Mouse (Mus musculus): ENCODE measurements around the gene Taf4.
A peak's percentile ranks its signal among the peaks of the same experiment; 100 is the strongest.

The Taf4 gene

DNA sequence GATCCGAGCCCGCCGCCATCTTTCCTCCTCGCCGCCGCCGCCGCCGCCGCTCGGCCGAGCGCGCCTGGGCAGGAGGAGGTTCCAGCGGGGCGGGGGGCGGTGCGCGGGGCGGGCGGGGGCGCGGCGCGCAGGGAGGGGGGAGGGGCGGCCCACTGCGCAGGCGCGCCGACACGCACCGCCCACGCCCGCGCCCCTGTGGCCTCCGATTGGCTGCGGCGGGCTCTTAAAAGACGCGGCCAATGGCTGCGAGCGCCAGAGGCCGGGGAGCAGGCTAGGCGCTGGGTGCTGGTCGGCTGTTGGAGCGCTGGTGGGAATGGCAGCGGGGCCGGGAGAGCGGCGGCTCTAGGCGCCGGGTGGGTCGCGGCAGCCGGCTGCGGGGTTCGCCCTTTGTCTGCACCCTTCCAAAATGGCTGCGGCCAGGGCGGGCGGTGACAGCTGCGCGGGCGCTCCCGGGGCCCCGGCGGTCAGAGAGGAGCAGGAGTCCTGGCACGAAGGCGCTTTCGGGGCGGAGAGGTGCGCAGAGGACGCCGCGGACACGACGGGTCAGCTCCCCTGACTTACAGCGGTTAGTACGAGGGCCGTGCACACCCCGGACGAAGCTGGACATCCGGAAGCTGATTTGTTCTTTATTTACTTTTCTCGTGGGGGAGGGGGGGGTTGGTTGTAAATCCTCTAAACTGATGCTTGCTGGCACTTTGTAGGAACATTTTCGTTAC lies at the start of gene Taf4:
Gene Taf4, minus strand, starts transcription at position 19 of the 716 bp plus-strand sequence.
- peak; percentile 48 for DNase-seq (ENCODE audit: low read depth, low spot score)

DNA sequence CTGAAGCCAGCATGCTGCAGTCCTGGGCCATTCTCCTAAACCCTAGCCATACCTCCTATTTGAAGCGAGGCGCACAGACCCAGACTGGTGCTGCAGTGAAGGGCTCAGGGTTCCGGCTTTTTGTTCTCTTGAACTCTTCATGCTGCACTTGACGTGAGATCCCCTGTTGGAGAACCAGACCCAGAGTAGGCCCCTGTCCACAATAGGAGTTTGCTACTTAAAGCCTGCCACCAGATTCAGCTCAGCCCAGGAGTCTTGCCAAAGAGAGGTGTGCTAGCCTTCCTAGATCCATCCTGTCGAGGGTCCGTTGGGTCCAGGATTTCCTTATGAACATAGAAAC lies 49.4 kb upstream of the Taf4 start:
- no peak for DNase-seq (ENCODE audit: low read depth, low spot score)

- DNase-seq (ENCODE audit: low read depth, low spot score) = no peak
Measured at GRCm38 (mm10) chr2:180025135-180025860, 48.9 kb upstream of the Taf4 start.

DNA sequence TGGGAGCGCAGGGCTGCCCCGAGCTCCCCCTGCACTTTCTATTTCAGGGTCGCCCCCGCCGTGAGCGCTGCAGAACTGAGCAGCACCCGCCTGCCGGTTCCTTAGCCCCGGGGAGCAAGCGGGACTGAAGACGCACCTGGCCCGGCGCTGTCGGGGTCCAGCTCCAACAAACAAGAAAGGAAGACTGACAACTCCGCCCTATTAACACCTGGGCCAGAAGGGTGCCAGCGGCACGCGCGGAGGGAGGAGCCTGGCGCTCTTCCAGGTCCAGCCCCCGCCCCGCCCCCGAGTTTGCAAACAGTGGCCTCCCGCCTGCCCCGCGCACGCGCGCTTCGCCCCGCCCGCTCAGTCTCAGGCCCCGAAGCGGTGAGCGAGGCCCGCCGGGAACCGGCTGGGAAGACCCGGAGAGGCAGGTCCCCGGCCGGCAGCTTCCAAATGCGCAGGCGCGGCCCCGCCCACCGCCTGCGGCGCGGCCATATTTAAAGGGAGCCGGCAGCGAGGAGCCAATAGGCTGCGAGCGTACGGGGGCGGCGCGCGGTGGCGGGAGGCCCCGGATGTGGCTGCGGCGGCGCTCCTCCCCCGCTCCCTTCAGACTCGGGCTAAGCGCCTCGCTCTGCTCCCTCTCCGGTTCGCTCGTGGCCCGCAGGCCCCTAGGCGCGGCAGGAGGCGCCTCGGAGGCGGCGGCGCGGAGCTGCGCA lies 48.1 kb upstream of the Taf4 start, which contains the start of gene Lsm14b:
Gene Lsm14b, plus strand, starts transcription at position 587 of the 698 bp plus-strand sequence.
- DNase-seq (ENCODE audit: low read depth, low spot score) = peak; percentile 95

DNA sequence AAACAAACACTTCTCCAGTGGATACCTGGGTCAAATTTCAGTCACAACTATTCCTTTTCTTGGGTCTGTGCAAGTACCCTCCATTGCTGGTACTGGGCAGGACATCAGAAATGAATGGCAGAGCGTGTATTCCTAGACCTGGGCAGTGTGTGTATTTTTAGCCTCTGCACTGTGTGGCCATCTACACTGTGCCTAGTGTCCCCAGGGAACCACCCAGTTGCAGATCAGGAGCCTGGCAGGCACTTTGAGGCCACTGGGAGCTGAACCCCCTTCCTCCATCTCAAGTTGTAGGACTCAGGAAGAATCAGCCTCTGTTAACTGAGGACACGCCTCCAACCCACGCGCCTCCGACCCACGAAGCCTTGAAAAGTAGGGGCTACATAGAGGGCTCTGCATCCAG lies 46.3 kb upstream of the Taf4 start:
- no peak for DNase-seq (ENCODE audit: low read depth, low spot score)

DNA sequence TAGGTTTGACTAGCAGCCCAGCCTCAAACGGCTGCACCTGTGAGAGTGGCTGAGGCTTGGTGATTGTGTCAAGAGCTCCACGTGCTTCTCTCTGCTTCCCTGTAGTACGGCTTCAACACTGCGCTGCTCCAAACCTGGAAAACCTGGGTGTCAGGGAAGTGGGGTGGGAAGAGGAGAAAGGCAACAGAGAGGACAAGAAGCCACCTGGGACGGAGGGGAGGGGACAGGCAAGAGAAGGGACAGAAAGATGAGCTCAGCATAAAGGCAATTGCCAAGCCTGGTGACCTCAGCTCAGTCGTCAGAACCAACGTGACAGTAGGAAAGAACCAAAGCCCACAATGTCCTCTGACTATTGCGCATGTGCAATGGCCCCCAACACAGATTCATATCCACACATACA lies 44.5 kb upstream of the Taf4 start:
- no peak for DNase-seq (ENCODE audit: low read depth, low spot score)

GRCm38 (mm10) chr2:180020091-180020661 lies 43.7 kb upstream of the Taf4 start:
- DNase-seq (ENCODE audit: low read depth, low spot score) = no peak

- DNase-seq (ENCODE audit: low read depth, low spot score) = no peak
Measured at GRCm38 (mm10) chr2:180018573-180018972, 42.1 kb upstream of the Taf4 start.

DNA sequence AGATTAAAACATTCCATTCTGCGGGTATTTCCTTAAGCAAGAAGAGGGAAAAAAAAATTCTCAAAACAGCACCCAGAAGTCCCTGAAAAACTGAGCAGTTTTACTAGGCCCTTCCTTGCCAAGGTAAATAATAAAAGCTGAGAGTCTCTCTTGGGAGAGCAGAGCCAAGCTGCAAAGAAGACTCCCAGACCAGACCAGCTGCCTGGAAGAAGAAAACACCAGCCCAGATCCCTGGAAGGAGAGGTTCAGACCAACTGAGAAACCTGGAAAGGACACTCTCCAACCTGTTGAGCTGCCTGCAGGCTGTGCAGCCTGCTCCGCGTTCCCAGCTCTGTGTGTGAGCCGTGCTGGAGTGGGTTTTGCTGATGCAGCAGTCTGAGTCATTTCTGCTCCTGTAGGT lies 41.2 kb upstream of the Taf4 start:
- no peak for DNase-seq (ENCODE audit: low read depth, low spot score)

GRCm38 (mm10) chr2:180013686-180014085 lies 37.2 kb upstream of the Taf4 start:
- no peak for DNase-seq (ENCODE audit: low read depth, low spot score)

- no peak for DNase-seq (ENCODE audit: low read depth, low spot score)
Measured at GRCm38 (mm10) chr2:180011370-180011769, 34.9 kb upstream of the Taf4 start.

DNA sequence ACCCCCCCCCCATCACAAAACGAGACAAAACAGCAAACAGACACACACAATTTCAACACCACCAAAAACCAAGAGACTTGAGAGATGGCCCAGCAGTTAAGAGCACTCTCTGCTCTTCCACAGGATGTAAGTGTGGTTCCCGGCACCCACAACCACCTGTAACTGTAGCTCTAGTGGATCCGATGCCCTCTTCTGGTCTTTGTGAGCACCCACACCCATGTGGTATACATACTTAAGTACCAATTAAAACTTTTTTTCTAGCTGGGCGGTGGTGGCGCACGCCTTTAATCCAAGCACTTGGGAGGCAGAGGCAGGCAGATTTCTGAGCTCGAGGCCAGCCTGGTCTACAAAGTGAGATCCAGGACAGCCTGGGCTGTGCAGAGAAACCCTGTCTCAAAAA lies 34.2 kb upstream of the Taf4 start:
- no peak for DNase-seq (ENCODE audit: low read depth, low spot score)

DNA sequence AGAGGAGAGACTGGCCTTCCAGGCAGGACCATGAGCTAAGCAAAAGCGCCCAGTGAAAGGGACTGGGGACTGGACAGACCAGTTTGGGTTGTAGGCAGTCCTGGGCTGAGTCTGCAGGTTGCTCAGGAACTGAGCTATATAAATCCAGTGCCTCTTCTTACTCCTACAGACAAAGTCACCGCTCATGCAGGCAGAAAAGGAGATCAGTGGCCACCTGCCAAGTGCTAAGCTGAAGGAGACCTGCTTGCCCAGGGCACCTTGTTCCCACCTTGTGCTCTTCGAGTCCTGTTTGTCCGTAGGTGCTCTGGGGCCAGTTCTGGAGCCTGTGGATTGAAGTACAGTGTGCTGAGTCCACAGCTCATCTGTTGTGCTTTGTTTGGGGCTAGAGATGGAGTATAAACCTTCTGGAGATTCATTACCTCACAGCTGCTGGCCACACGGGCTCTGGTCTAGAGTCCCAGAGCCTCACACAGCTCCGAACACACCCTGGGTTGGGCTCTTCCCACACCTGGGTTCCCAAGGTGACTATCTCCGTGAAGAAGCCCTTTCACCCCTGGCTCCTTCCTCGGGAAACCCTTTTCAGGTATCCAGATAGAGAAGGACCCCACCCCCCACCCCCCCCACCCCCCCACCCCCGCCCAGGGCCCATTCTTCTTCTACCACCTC lies 30.0 kb upstream of the Taf4 start:
- DNase-seq (ENCODE audit: low read depth, low spot score) = no peak

DNA sequence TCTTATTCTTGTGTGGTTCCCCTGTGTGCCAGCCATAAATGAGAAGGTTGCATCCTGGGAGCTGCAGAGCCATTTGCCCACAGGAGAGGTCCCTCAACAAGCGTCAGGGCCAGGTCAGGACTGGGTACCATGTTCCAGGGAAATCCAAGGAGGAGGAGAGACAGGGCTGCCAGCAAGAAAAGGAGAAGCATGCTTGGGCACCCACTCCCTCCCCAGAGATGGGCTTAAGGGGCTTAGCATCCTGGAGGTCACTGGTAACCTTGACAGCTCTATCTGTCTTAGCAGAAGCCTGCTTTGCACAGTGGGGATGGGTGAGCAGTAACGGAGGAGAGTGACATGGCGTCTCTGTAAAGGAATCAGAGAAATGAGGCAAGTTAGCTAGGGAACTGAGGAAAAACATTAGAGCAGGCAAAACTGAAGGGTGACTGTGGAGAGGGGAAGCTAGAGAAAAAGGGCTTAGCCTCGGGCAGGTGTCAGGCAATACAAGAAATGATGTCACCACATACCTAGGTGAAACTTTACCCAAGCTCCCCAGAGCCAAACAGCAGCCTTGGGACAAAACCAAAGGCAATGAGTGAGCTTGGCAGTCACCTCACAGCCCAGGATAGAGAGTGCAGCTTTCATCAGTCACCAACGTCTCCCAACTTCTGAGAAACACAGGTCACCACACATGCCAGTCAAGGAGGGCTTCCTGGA lies 29.4 kb upstream of the Taf4 start:
- DNase-seq (ENCODE audit: low read depth, low spot score) = no peak

DNA sequence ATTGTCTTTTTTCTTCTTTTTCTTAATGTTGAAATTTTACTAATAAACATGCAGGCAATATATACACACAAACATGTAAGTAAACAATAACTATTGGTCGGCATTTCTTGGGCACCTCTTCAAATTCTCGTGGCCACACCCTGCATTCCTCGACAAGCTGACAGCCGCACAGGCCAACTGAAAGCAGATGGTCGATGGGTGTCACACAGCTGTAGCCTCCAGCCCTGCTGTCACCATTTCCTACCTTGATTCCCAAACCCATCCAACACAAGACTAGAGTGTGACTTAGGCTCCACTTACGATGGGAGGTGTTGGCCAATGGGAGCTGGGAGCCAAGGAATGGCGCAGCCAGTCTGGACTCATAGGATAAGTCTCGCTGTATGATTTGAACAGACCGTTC lies 25.2 kb upstream of the Taf4 start:
- DNase-seq (ENCODE audit: low read depth, low spot score) = no peak

GRCm38 (mm10) chr2:179998431-179998830 lies 22.0 kb upstream of the Taf4 start:
- DNase-seq (ENCODE audit: low read depth, low spot score) = no peak

GRCm38 (mm10) chr2:179993071-179993470 lies 16.6 kb upstream of the Taf4 start:
- DNase-seq (ENCODE audit: low read depth, low spot score) = no peak

DNA sequence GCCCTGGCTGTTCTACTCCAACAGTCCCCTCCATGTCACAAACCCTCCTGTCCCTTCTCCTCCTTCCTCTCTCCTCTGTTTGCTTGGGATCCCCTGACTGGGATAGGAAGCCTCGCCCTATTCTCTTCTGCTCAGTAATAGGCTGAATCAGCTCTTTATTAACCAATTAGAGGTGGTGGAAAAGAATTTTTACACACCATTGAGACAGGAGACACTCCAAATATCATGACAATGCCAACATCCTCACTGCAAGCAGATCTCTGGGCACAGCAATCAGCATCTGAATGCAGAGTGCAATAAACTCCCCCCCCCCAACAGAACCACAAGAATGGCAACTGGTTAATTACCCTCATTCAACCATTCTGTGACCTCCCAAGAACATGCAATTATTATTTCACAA lies 12.7 kb upstream of the Taf4 start:
- no peak for DNase-seq (ENCODE audit: low read depth, low spot score)

DNA sequence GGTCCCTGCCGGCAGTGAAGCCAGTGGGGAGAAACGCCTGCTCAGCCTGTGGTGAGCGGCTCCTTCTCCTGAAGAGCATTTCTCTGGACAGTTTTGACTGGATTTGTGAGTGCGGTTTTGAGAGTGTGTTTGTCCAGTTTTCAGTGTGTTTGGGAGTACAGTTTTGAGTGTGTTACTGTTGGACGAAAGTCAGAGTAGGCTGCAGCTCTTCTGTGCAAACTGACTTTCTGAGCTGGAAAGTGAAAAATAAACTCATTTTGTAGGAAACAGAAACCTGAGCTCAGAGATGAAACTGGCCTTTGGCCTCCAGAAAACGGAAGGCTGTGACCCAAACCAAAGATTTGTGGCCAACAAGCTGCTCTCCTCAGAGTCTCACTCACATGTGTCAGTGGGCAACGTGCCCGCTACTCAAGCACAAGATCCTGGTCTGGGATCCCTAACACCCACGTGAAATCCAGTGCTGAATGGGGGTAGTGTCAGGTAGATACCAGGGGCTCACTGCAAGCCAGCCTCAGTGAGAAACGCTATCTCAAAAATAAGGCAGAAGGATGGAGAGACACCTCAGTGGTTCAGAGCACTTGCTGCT lies 10.1 kb upstream of the Taf4 start:
- DNase-seq (ENCODE audit: low read depth, low spot score) = no peak

DNA sequence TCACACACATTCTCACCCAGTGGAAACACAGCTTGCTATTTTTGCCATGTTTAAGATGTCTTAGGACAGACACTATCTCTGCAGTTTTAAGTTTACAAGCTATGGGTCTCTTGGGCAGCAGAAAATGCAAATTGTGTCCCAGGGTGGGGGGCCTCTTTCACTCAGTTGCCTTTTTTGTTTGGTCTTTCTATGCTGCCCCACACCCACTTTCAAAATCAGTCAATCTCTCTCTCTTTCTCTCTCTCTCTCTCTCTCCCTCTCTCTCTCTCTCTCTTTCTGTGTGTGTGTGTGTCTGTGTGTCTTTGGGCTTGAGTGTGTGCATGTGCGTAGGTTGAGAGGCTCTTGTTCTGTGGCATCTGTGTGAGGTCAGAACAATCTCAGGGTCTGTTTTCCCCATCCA lies 9.2 kb upstream of the Taf4 start:
- DNase-seq (ENCODE audit: low read depth, low spot score) = no peak

DNA sequence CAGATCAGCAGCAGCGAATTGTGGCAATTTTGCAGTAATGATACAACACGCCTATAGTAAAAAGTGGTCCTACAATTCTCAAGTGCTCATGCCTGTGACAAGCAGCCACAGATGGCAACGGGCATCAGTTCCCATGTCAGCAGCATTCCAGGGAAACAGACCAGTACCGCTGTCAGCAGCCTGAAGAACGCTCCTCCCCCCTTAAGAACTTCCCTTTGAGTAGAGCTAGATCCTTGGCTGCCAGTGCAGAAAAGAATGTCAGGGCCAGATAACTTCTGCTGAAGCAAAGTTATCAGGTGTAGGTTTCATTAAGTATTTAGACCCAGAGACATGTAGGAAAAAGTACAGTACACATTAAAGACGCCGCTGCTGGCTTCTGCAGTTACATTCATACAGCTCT lies 8.4 kb upstream of the Taf4 start:
- DNase-seq (ENCODE audit: low read depth, low spot score) = no peak

All from WW6 (cell line).